Mouse (Mus musculus): ENCODE measurements around the gene Hoxc8. TPM values are rescaled to one million over a fixed set of nuclear protein-coding genes. Genes with fewer than 3 reads are reported as not detected.

Hoxc8 gene
- polyA plus RNA-seq, 1 experiment = 1.8 TPM

DNA sequence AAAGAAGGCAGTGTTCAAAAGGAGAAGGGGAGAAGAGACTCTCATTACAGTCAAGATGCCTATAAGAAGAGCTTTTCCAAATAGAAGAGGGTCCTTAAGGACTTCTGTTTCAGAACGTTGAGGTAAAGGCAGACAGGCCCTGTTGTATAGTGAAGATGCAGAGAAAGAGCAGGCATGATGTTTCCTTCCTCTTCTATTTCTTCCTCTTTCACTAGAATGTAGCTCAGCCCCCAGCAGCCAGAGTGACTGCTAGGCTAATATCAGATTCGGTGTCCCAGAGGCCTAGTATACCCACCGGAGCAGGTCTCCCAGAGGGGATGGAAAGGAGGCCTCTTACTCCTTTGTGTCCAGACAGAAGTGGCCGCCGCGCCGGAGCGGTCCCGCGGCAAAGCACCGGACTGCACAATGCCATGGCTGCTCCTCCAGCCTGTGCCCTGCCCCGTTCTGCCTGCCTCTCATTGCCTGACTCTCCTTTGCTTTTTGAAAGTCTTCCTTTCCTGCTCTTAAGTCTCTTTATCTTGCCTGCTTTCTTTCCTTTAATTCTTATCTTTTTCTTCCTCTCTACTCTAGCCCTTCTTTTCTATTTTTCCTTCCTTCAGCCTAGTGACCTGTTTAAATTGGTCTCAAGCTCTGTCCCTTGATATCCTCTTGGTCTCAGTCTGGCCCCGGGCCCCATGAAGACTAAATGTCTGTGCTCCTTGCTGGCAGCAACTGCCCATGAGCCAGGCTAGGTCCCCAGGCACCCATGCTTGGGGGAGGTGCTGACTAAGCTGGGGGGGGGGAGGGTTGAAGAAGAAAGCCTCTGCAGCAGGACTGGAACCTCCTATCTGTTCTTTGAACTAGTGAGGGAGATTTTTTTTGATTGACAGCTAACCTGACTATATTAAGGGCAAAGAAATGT, 11.5 kb upstream of the Hoxc8 start:
- Histone ChIP-seq H3K4me3 (ENCODE audit: low read depth, low read length) (no peak overlapping the region), H3K36me3 (ENCODE audit: control insufficient read depth, insufficient read depth, low read length) (no peaks in the 10 kb centered on the region), H3K27ac (ENCODE audit: insufficient read depth, low read depth, low read length) (no peak overlapping the region), H3K27me3 (ENCODE audit: control insufficient read depth, insufficient read depth, low read length) (peaks cover 89% of the 10 kb centered on the region), H3K4me1 (ENCODE audit: control insufficient read depth, insufficient read depth, insufficient read length, low read length) (peaks cover 9% of the 10 kb centered on the region)
- TF ChIP-seq POLR2A (IDR thresholded peaks at IDR 0.05; ENCODE audit: low read depth, low read length) (no peak), CTCF (IDR thresholded peaks at IDR 0.05; ENCODE audit: extremely low read depth, insufficient read length, insufficient replicate concordance, low read depth, low read length) (no peak)
- 22% methylated on average over 13 of the region's 13 CpGs for WGBS

DNA sequence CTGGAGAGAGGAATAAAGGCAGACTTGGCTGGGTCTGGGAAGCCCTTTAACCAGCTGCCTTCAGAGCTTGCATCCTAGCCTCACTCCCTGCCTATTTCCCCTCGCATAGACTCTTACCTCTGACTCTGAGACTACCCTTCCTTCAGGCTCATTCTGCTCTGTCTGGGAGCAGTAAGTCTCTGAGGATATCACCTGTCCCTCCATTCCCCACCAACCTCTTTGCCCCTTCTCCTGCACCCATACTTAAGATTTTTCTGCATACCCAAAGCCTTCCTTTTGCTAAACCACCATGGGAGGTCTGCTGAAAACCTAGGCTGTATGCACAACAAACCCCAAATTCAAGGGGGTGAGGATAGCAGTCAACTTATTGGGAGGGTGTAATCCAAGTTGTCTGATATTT, 10.5 kb upstream of the Hoxc8 start:
- Histone ChIP-seq H3K27me3 (ENCODE audit: control insufficient read depth, insufficient read depth, low read length) (peaks cover 92% of the 10 kb centered on the region), H3K4me1 (ENCODE audit: control insufficient read depth, insufficient read depth, insufficient read length, low read length) (peaks cover 9% of the 10 kb centered on the region), H3K36me3 (ENCODE audit: control insufficient read depth, insufficient read depth, low read length) (no peaks in the 10 kb centered on the region), H3K4me3 (ENCODE audit: low read depth, low read length) (no peak overlapping the region), H3K27ac (ENCODE audit: insufficient read depth, low read depth, low read length) (no peak overlapping the region)
- 18% methylated on average over 1 of the region's 1 CpGs for WGBS
- TF ChIP-seq POLR2A (IDR thresholded peaks at IDR 0.05; ENCODE audit: low read depth, low read length) (no peak), CTCF (IDR thresholded peaks at IDR 0.05; ENCODE audit: extremely low read depth, insufficient read length, insufficient replicate concordance, low read depth, low read length) (no peak)

DNA sequence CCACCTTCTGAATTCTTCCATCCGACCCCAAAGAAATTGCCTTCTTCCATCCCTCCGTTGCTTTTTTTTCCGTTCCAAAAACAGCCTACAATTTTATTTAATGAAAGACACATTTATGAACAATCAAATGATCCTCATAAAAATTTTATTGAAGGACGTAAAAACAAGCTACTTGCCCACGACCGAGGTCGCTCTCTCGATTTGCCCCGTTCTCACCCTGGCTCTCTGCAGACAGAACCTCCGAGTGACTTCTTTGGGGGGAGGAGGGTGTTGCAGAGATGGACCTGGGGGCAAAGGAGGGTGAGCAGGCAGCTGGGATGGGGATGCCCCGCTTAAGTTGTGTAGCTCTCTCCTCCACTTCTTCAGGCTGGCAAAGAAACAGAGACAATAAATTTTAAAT, 10.1 kb upstream of the Hoxc8 start:
- H3K27ac ChIP-seq (ENCODE audit: insufficient read depth, low read depth, low read length) = no peak overlapping the region
- no peak for TF ChIP-seq CTCF (IDR thresholded peaks at IDR 0.05; ENCODE audit: extremely low read depth, insufficient read length, insufficient replicate concordance, low read depth, low read length)
- TF ChIP-seq POLR2A (IDR thresholded peaks at IDR 0.05; ENCODE audit: low read depth, low read length) = no peak
- peaks cover 9% of the 10 kb centered on the region for H3K4me1 ChIP-seq (ENCODE audit: control insufficient read depth, insufficient read depth, insufficient read length, low read length)
- H3K4me3 ChIP-seq (ENCODE audit: low read depth, low read length) = no peak overlapping the region
- H3K27me3 ChIP-seq (ENCODE audit: control insufficient read depth, insufficient read depth, low read length) = peaks cover 94% of the 10 kb centered on the region
- WGBS = 9% methylated on average over 11 of the region's 11 CpGs
- no peaks in the 10 kb centered on the region for H3K36me3 ChIP-seq (ENCODE audit: control insufficient read depth, insufficient read depth, low read length)

DNA sequence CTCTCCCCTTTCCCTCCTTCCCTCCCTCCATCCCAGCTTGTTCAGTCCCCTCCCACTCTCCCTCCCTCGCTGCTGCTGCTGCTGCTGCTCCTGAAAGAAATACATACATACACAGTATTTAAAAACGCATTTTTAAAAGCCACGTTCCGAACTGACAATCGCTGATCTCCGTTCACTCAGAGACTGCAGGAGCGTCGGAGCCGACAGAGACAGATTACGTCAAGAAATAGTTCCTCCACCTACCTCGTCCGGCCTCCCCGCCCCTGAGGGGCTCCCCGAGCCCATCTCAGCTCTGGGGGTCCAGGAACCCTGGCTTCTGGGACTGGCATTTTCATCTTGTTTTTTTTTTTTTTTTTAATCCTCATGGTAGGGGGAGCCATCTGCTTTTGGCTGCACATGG, 9.5 kb upstream of the Hoxc8 start:
- Histone ChIP-seq H3K36me3 (ENCODE audit: control insufficient read depth, insufficient read depth, low read length) (no peaks in the 10 kb centered on the region), H3K4me1 (ENCODE audit: control insufficient read depth, insufficient read depth, insufficient read length, low read length) (peaks cover 9% of the 10 kb centered on the region), H3K4me3 (ENCODE audit: low read depth, low read length) (no peak overlapping the region), H3K27ac (ENCODE audit: insufficient read depth, low read depth, low read length) (no peak overlapping the region), H3K27me3 (ENCODE audit: control insufficient read depth, insufficient read depth, low read length) (peaks cover 93% of the 10 kb centered on the region)
- TF ChIP-seq CTCF (IDR thresholded peaks at IDR 0.05; ENCODE audit: extremely low read depth, insufficient read length, insufficient replicate concordance, low read depth, low read length) = no peak
- TF ChIP-seq POLR2A (IDR thresholded peaks at IDR 0.05; ENCODE audit: low read depth, low read length) = no peak
- 4% methylated on average over 14 of the region's 14 CpGs for WGBS

DNA sequence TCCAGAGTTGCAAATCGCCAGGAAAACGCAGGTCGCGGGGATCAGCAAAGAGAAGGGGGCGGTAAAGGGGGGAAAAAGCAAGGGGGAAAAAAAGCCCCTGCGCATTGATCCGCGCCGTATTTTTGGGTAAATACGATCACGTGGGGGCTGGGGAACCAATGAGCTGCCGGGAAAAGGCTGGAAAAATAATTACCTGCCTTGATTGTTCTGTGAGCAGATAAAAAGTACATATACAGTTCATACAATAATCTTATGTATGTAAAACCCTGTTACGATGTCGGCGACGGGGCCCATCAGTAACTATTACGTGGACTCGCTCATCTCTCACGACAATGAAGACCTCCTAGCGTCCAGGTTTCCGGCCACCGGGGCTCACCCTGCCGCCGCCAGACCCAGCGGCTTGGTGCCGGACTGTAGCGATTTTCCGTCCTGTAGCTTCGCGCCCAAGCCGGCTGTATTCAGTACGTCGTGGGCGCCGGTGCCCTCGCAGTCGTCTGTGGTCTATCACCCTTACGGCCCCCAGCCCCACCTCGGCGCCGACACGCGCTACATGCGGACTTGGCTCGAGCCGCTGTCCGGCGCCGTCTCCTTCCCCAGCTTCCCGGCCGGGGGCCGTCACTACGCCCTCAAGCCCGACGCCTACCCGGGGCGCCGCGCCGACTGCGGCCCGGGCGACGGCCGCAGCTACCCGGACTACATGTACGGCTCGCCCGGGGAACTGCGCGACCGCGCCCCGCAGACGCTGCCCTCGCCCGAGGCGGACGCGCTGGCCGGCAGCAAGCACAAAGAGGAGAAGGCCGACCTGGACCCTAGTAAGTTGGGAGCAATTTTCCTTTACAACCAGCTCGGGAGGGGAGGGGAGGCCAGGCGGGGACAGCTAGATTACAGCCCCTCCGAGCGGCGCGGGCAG, 8.8 kb upstream of the Hoxc8 start:
- H3K27me3 ChIP-seq (ENCODE audit: control insufficient read depth, insufficient read depth, low read length) = peaks cover 93% of the 10 kb centered on the region
- H3K36me3 ChIP-seq (ENCODE audit: control insufficient read depth, insufficient read depth, low read length) = no peaks in the 10 kb centered on the region
- no peak for TF ChIP-seq POLR2A (IDR thresholded peaks at IDR 0.05; ENCODE audit: low read depth, low read length)
- TF ChIP-seq CTCF (IDR thresholded peaks at IDR 0.05; ENCODE audit: extremely low read depth, insufficient read length, insufficient replicate concordance, low read depth, low read length) = no peak
- 3% methylated on average over 88 of the region's 88 CpGs for WGBS
- peak overlapping the region; percentile 43 for H3K4me3 ChIP-seq (ENCODE audit: low read depth, low read length)
- H3K4me1 ChIP-seq (ENCODE audit: control insufficient read depth, insufficient read depth, insufficient read length, low read length) = peaks cover 9% of the 10 kb centered on the region
- no peak overlapping the region for H3K27ac ChIP-seq (ENCODE audit: insufficient read depth, low read depth, low read length)

DNA sequence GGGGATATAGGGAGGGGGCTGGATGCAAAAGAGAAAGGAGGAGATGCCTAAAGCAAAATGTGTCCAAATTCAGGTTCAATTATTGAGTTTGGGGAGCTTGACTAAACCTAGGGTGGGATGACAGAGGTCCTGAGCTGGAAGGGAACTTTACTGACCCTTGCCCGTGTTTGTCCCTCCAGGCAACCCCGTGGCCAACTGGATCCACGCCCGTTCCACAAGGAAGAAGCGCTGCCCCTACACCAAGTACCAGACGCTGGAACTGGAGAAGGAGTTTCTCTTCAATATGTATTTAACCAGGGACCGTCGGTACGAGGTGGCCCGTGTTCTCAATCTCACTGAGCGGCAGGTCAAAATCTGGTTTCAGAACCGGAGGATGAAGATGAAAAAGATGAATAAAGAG, 6.7 kb upstream of the Hoxc8 start:
- no peaks in the 10 kb centered on the region for H3K36me3 ChIP-seq (ENCODE audit: control insufficient read depth, insufficient read depth, low read length)
- no peak for TF ChIP-seq CTCF (IDR thresholded peaks at IDR 0.05; ENCODE audit: extremely low read depth, insufficient read length, insufficient replicate concordance, low read depth, low read length)
- TF ChIP-seq POLR2A (IDR thresholded peaks at IDR 0.05; ENCODE audit: low read depth, low read length) = no peak
- H3K4me3 ChIP-seq (ENCODE audit: low read depth, low read length) = no peak overlapping the region
- H3K27ac ChIP-seq (ENCODE audit: insufficient read depth, low read depth, low read length) = no peak overlapping the region
- H3K4me1 ChIP-seq (ENCODE audit: control insufficient read depth, insufficient read depth, insufficient read length, low read length) = peaks cover 6% of the 10 kb centered on the region
- WGBS = 9% methylated on average over 12 of the region's 12 CpGs
- H3K27me3 ChIP-seq (ENCODE audit: control insufficient read depth, insufficient read depth, low read length) = peaks cover 89% of the 10 kb centered on the region

DNA sequence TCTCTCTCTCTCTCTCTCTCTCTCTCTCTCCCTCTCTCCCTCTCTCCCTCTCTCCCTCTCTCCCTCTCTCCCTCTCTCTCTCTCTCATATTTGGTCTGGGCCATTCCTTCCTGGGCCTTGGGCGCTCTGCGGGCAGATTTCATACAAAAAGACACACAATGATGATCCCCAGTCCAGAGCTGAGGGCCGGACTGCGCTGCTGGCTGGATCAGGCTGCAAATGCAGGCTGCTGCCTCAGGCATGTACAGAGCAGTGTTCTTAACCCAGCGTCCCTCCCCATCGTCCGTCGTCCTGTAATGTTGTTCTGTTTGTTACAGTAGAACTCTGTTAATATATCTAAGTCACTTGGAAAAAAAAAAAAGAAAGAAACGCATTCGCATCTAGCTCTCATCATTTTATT, 5.9 kb upstream of the Hoxc8 start:
- no peak overlapping the region for H3K4me3 ChIP-seq (ENCODE audit: low read depth, low read length)
- H3K27me3 ChIP-seq (ENCODE audit: control insufficient read depth, insufficient read depth, low read length) = peaks cover 84% of the 10 kb centered on the region
- H3K27ac ChIP-seq (ENCODE audit: insufficient read depth, low read depth, low read length) = no peak overlapping the region
- H3K4me1 ChIP-seq (ENCODE audit: control insufficient read depth, insufficient read depth, insufficient read length, low read length) = peaks cover 6% of the 10 kb centered on the region
- H3K36me3 ChIP-seq (ENCODE audit: control insufficient read depth, insufficient read depth, low read length) = no peaks in the 10 kb centered on the region
- WGBS = 12% methylated on average over 10 of the region's 10 CpGs
- TF ChIP-seq POLR2A (IDR thresholded peaks at IDR 0.05; ENCODE audit: low read depth, low read length) = no peak
- TF ChIP-seq CTCF (IDR thresholded peaks at IDR 0.05; ENCODE audit: extremely low read depth, insufficient read length, insufficient replicate concordance, low read depth, low read length) = no peak
